Mouse (Mus musculus): ENCODE measurements around the gene Npepps.

Gene Npepps

GRCm38 (mm10) chr11:97187764-97188642 is 92.4 kb downstream of the Npepps start, which contains the start of gene Kpnb1:
Kpnb1 (minus strand) TSS chr11:97187881.
- peak; percentile 87 for DNase-seq (ENCODE audit: extremely low spot score, low read depth, low spot score)

- peak; percentile 50 for DNase-seq (ENCODE audit: extremely low spot score, low read depth, low spot score)
These were observed 93.3 kb downstream of the Npepps start for GRCm38 (mm10) chr11:97186947-97187763.

GRCm38 (mm10) chr11:97185704-97186614 is 94.5 kb downstream of the Npepps start:
- DNase-seq (ENCODE audit: extremely low spot score, low read depth, low spot score): no peak

GRCm38 (mm10) chr11:97184875-97185274 is 95.6 kb downstream of the Npepps start:
- no peak for DNase-seq (ENCODE audit: extremely low spot score, low read depth, low spot score)

- DNase-seq (ENCODE audit: extremely low spot score, low read depth, low spot score): no peak
These were observed 98.0 kb downstream of the Npepps start for GRCm38 (mm10) chr11:97182446-97182845.

GRCm38 (mm10) chr11:97181061-97181460 is 99.4 kb downstream of the Npepps start:
- no peak for DNase-seq (ENCODE audit: extremely low spot score, low read depth, low spot score)

- no peak for DNase-seq (ENCODE audit: extremely low spot score, low read depth, low spot score)
These were observed 102.2 kb downstream of the Npepps start for GRCm38 (mm10) chr11:97178198-97178597.

GRCm38 (mm10) chr11:97176851-97177250 is 103.6 kb downstream of the Npepps start:
- no peak for DNase-seq (ENCODE audit: extremely low spot score, low read depth, low spot score)

GRCm38 (mm10) chr11:97175499-97175898 is 104.9 kb downstream of the Npepps start:
- no peak for DNase-seq (ENCODE audit: extremely low spot score, low read depth, low spot score)

GRCm38 (mm10) chr11:97160341-97160740 is 120.1 kb downstream of the Npepps start:
- DNase-seq (ENCODE audit: extremely low spot score, low read depth, low spot score): no peak

- DNase-seq (ENCODE audit: extremely low spot score, low read depth, low spot score): no peak
These were observed 123.4 kb downstream of the Npepps start for GRCm38 (mm10) chr11:97156999-97157398.
